Mouse (Mus musculus) cerebellum, adult 11-12 months (tissue): ENCODE measurements around the gene Mrps18a.

Experiments used
- DNase-seq: peaks from one replicate; pipeline ENCODE4 v3.0.0; 2022

Mrps18a gene

DNA sequence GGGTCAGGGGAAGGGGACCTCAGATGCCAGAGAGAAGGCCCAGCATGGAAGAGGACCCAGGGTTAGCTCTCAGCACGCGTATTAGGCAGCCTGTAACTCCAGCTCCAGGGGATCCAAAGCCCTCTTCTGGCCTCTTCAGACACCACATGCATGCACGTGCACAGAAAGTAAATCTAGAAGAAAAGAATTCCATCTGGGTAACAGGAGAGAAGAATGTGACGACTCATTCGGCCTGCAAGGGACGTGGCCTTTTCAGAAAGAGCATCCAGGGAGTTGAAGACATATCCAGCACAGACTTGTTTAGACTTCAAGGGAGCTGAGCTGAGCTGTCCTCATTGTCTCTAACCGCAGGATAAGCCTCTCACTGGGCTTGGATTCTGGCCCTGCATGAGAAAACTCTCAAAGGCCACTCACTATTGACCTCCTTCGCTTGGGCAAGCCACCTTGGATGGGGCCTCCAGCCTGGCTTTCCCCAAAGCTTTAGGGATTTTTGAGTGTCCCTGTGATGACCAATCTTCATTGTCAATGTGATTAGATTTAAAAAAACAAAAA, 8.1 kb upstream of the Mrps18a start:
- DNase-seq: no peak

DNA sequence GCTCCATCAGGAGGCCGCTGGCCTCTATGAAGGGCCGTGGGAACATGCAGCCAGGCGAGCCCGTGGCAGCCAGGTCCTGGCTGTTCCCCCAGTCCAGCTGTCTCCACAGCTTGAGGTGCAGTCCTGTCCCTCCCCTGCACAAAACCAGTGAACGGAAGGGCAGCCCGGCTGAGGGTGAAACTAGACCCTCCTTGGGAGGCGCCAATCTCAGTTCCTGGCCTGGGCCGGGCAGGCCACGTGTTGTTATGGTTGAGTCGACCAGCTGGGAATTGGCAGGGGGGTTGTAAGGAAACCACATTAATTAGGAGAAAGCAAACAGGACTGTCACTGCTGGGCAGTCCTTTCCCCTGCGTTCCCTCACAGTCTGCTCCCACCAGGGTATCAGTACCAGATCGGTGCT, 6.3 kb upstream of the Mrps18a start:
- no peak for DNase-seq

DNA sequence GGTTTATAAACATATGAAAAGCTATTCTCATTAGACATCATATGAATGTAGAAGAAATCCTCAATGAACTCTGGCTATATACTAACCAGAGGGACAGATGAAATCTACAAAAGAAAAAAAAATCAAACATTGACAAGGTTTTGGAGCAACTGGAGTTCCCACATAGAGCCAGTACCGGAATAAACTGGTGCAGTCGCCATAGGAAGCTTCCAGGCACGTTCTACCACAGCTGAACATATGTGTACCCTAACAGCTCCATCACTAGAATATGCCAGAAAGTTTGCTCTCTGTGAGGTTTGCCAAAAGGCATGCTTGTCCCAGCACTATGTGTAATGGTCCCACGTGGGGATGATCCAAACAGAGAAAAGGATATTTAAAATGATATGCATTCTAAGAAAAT, 2.5 kb upstream of the Mrps18a start:
- no peak for DNase-seq

DNA sequence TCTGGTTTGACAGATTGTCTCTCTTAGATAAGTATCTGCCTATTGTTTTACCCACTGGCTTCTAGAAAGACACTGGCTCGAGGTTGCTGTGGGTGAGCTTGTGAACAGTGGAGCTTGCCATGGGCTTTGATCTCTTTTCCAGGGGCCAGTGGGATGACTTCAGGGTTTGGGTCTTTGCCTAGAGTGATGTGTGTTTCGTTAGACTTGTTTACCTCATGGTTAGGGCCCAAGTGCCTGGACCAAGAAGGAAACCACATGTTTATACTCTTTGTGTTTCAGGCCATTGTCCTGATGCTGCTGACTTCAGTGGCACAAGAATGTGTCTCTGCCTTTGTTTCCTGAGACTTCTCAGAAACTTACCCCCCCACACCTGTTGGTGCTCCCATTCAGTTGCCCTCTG, 4.7 kb downstream of the Mrps18a start:
- DNase-seq: no peak

DNA sequence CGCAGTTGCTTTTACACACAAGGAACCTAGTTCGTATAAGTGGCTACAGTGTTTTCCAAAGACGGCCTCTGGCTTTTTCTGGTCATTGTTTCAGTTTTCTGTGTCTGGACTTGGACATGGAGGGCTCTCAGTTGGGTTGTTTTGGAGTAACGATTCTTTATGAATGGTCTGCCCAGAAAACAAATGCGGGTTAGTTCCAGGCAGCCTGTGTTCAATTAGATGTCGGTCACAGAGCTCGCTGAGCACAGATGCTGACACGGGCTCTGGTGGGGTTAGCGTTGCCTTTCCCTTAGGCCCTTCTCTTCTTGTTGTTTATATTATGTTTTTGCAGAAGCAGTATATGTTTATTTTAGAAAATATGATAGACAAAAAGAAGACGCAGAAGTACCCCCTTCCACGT, 5.4 kb downstream of the Mrps18a start:
- DNase-seq: no peak

DNA sequence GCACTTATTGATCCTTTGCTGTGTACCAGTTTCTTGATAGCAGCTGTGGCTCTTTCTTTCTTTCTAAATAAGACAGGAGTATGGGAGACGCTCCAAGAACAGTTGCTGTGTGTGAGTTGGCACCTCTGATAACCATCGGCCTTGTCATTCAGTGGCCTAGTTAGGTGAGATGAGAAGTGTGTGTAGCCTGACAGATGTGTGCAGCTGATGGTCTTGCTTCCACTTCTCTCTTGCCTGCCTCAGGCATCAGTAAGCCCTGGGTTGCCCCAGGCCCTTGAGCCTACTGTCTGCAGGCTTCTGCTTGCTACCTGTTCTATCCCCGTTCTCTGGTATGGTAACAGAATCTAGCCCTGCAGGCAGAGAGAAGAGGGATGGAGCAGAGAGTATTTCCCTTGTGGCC, 6.1 kb downstream of the Mrps18a start:
- DNase-seq: no peak

DNA sequence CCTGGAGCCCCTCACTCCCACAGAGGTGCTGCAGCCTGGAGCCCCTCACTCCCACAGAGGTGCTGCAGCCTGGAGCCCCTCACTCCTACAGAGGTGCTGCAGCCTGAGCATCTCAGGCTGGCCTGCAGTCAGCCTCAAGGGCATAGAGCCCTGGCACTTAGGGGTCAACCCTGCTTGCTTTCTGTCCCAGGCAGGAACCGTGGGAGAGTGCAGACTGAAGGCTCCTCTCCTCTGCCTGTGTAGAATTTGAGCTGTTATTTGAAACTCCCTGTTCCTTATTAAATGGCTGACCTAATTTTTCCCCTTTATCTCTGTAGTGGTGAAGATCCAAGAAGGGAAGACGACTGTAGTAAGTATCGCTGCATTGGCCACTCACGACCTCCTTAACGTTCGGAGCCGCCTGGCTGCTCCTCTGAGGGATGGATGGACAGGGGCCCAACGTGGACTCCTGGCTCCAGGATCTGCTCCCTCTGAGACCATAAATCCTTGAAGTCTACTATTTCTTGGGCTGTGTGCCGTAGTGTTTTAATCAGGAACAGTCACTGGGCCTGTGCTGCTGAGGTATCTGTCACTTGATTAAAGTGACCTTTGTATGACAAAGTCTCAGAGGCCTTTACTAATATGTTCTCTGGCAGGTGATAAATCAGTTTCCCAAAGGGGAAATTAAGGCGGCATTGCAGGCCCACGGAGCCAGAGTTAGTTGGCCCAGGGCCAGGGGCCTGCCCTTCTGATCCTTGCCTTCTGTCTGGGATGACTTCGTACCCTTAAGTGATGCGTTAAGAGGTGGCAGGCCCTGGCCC, 7.0 kb downstream of the Mrps18a start:
- no peak for DNase-seq

DNA sequence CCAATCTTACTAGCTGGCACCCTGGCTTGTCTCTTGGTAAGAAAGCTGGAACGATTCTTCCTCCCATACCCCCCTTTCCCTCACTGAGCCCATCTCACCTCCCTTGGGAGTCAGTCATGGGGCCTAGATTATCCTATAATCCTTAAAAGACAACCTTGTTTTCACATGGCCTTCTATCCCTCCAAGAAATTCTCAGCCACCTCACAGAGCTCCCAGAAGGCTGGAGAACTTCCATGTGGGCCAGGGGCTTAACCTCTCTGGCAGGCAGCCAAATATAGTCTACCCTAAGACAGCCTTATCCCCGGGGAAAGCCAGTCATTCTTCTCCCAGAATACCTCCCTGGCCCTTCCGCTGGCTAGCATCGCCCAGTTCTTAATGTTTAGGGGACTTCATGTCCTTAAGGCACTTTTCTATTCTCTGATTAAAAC, 7.7 kb downstream of the Mrps18a start:
- DNase-seq: no peak

DNA sequence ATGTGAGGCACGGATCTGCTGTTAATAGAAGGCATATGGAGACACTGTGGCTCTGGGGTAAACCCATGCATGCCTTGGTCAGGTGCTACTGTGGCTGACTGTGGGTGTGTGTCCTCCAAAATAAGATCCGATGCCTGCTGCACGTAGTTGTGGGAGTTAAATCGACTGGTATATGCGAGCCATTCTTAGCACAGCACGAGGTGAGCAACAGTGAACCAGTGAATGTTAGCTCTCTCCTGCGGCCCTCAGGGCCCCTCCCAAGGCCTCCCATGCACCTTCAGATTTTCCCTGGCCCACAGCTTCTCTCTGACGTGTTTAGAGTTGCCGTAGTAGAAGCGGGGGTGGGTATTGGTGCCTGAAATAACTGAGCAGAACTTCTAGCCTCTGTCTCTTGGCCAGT, 8.9 kb downstream of the Mrps18a start:
- no peak for DNase-seq

DNA sequence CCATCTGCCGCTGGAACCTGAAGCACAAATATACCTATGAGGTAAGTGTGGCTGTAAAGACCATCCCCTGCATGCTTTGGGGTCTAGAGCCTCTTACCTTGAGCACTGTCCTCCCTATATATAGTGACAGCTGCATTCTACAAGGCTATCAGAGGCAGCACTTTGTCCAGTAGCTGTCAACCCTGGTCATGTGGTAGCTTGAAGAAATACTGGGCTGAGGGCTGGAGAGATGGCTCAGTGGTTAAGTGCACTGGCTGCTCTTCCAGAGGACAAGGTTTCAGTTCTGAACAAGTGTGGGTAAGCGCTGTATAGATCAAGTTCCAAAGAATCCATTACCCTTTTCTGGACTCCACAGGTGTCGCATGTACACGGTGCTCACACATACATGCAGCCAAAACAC, 12.0 kb downstream of the Mrps18a start:
- DNase-seq: no peak

DNA sequence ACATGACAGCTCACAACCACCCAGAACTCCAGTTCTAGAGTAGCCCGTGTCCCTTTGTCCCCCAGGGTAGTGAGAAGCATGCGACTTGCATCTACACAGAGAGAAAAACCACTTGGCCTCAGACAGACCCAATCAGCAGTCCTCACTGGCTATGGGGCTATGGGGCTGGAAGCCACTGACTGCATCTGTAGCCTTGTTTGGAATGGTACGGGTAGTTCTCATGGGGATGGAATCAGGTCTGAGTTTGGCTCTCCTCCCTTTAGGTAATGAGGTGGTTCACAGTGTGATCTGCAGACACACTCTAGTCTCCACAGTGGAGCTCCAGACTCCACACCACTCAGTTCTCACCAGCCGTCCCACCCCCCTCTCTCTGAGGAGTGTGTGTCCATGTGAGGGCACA, 12.5 kb downstream of the Mrps18a start:
- DNase-seq: no peak

DNA sequence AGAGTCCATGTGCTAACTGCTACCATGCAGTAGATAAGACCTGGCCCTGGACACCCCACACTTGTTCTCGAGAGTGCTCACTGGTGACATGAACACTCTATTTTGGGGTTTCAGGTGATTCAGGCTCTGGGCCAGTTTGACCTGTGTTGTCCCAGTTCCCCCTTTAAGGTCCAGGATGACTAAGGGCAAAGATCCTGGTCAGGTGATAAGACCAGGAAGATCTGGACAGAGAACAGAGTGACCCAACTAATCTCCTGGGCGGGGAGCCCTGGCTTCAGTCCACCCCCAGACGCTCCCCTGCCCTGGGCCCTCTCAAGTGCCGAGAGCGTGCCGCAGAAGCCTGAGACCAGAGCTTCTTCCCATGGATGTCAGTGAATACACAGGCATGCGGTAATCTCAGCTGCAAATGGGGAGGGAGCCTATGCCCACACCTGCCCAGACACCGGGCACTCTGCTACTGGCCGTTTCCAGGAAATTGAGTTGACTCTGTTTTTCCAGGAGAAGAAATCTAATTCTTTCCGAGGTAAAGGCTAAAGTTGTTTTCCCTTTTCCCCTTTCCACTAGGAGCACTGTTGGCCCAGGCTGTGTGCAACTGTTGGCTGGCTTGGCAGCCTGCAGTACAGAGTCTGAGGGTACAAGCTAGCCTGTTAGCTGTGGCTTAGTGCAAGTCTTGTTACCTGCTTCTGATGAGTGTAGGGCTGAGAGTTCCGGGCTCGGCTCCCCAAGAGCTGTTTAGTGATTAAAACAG, 13.3 kb downstream of the Mrps18a start:
- no peak for DNase-seq

DNA sequence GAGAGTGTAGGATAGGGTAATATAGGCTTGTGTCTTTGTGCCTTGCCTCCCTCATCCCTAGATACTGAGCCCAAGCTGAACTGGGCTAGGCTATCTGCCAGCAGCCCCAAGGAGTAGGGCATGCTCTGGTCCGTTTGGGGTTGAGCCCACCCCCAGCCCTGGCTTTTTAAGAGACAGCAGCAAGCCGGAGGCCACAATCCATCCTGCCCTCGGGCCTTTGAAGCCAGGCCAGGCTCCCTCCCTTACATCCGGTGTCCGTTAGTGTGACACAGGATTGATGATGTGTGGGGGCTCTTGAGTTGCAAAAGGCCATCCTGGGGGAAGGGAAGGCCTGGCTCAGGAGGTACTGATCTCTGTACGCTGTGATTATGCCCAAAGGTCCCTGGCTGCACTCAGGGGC, 15.8 kb downstream of the Mrps18a start:
- DNase-seq: no peak

DNA sequence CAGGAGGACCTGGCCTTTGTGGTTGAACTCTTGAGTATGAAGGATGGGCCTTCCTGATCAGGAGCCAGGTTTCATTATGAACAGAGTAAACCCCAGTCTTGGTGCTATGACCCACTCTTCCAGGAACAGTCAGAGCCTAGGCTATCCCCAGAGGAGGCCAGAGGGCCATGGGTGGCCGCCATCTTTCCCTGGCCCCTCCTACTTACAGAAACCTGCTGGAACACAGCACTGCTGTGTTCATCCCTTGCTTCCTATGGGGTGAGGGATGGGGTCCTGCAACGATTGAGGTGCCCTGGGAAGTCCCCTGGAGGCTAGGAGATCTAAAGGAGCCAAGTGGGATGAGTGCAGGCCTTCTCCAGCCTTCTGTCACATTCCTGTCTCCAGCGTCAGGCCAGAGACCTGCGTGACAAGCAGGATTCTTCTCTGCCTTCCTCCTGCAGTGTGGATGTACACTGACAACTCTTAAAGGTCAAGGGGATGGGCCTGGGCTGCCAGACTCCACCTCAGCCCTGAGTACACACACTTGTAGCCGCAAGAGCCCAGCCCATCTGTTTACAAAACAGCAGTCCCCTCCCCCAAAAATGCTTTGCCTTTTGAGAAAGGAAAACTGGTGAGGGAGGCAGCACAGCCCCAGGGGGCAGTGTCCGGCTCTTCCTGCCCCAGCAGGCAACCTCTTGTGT, 17.2 kb downstream of the Mrps18a start:
- DNase-seq: no peak

DNA sequence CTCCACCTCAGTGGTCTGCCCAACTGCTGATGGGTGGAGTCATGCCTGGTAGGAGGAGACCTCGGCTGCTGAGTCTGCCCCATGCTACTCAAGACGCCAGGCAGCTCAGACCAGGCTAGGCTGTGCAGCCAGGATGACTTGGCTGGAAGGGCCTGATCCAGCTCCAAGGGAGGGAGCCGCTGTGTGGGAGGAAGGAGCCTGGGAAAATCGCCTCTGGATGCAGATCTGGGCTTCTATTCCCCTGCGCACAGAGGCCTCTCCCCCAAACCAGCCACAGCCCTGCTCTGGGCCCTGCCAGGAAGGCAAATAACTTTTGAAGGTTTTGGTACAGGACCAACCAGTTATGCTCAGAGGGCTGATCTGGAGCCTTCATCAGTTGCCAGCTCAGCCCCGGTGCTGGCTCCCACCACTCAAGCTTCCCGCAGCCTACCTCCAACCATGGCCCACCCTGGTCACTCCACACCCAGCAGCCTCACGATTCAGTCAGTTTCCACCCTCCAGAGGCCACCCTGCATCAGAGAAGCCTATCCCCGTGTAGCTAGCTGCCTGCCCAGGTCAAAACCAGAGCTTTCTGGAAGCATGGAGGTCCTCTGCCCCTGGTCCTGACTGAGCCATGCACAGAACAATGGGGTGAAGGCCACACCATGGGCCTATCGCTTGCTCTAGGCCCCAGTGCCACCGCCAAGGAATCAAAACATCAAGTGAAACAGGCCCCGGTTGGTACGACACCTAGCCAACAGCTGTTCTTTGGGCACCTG, 19.1 kb downstream of the Mrps18a start:
- DNase-seq: no peak

DNA sequence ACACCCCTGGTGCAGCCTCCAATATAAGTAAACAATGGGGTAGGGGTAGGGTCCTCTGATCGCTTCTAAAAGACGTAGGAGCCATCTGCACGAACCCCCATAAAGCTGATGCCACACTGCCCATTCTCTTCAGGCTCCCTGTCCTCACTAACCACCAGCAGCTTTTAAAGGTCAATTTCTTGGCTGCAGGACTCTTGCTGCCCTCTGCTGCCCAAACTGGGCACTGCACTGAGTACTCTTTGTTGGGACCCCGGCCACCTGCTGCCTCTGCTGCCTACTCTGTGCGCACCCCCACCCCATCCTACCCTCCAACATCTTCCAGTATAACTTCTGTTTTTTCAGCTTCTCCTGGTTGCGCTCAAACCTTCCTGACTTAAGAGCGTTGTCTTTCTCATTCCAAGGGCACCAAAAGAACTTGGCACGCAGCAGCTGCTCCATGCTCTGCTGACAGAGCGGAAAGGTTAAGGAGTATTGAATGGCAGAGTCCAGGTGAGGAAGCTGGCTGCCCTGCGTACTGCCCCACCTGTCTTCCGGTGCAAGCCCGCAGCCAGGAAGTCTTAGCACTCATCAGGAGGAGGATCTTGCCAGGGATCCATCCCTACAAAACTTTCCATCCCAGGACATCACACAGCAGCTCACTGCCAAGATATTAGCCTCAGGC, 21.4 kb downstream of the Mrps18a start:
- DNase-seq: peak; percentile 55

DNA sequence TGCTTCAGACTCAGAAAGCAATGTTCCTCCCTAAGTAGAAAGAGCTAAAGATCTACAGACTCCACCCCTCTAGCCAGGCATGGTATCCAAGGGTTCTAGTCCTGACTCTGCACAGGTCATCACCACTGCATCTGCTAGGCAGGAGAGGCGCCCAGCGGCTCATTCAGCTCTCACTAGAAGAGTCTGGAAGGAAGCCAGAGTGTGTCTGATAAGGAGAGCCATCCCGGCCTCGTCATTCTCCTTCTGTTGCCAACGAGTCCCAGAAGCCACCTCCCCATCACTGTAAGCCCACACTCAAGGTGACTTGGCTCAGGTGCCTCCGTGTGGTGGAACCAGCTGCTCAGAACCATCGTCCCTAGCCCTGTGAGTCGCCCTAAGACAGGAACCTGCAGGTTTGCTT, 22.1 kb downstream of the Mrps18a start:
- DNase-seq: no peak

DNA sequence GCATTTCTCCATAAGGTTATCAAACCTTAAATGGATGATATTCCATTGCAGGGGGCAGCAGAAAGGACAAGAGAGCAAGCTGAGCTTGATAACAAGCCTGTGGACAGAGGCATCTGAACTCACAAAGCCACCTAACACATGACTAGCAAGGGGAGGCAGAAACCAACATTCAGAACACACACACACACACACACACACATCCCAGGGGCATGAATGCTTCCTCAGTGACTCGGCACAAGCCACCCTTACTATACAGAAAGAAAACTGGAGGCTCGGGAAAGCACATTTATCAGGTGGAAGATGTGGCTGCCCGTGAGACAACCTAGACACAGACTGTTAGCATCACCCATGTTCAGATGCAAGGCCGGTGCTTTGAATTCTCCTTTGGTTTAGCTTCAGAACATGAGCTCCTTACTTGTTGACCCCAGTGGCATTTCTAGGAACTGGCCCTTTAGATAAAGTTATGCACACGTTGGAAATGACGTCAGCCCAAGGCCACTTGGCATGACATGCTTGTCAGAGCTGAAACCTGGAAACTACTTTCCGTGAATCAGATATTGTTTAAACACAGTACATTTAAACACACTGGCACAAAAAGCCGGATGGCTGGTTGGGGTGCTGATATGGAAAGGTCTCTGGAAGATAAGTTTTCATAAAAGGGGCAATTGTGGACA, 27.9 kb downstream of the Mrps18a start:
- no peak for DNase-seq

DNA sequence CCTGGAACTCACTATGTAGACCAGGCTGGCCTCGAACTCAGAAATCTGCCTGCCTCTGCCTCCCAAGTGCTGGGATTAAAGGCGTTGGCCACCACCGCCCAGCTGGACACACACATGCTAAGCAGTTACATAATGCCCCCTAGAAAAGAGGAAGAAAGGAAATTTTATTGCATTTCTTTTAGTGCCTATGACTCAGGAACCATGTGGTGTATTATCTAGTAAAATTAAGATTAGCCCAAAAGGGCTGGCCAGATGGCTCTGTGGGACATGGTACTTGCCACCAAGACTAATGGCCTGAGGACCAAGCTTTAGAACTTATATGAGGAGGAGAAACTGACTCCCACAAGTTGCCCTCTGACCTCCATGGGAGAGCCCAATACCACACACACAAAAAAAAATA, 29.1 kb downstream of the Mrps18a start:
- DNase-seq: no peak

DNA sequence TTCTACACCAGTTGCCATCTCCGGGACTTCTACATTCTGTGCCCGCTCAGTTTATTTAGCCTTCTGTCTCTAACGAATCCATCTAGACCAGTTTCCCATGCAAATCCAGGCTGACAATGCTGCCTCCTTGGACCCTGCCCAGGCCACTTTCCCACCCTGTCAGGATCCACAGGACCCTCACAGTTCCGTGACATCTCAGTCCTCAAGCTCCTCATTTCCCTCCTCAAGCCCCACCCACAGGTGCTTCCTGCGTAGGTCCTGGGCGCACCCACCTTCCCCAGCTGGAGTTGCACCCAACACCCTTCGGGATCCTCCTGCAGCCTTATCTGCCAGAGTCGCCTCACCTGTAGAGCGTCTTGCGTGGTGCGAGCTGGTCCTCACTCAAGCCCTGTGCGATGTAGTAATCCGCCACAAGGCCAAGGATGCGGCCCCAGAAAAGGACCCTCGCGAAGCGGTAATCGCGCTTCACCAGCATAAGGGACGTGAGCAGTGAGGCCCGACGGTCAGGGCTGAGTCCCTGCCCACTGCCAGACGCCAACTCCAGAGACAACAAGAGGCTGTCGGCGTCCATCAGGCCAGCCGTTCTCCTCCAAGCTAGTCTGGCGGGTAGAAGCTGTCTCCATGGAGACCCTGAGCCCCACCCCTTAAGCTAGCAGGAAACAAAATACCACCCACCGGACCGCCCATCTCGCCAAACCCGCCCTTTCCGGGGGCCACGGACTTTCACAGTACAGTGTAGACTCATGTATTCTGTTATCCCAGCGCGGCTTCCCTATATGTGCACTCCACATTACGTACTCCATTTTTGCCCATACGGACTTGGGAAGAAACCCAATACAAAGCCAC, 33.0 kb downstream of the Mrps18a start, which contains the start of gene Rsph9:
Gene Rsph9, minus strand, starts transcription at position 639 of the 846 bp plus-strand sequence.
- no peak for DNase-seq
